Mouse (Mus musculus): ENCODE measurements around the gene Ap5b1. TPM values are rescaled to one million over a fixed set of nuclear protein-coding genes. Genes with fewer than 3 reads are reported as not detected.
A peak's percentile ranks its signal among the peaks of the same experiment; 100 is the strongest.

Ap5b1 gene
- 2.0 and 2.3 TPM in 2 replicates for polyA plus RNA-seq (2015; fragmentation: Nextera tagmentation; extraction: Ambion mirVana)

GRCm38 (mm10) chr19:5567534-5568469 is at the start of gene Ap5b1:
Gene Ap5b1, plus strand, starts transcription at chr19:5568025.
- WGBS: under 1% methylated on average over 96 of the region's 102 CpGs
- H3K9me3 ChIP-seq: no peaks in the 10 kb centered on the region
- peaks cover 14% of the 10 kb centered on the region for H3K36me3 ChIP-seq
- peak within 1 kb of the TSS; percentile 84 for H3K4me2 ChIP-seq (replicated peaks)
- peak within 1 kb of the TSS; percentile 81 for H3K9ac ChIP-seq (replicated peaks)
- ATAC-seq: peak; percentile 86
- H3K27me3 ChIP-seq: peaks cover 45% of the 10 kb centered on the region
- H3K4me1 ChIP-seq (replicated peaks): peaks cover 21% of the 10 kb centered on the region
- H3K4me3 ChIP-seq (replicated peaks): peak within 1 kb of the TSS; percentile 73
- peak within 1 kb of the TSS; percentile 87 for H3K27ac ChIP-seq

GRCm38 (mm10) chr19:5518721-5519120 is 49.1 kb upstream of the Ap5b1 start:
- H3K27me3 ChIP-seq: no peaks in the 10 kb centered on the region
- ATAC-seq: no peak
- 87% methylated on average over 3 of the region's 3 CpGs for WGBS
- H3K9ac ChIP-seq (replicated peaks): no peak overlapping the region
- H3K4me2 ChIP-seq (replicated peaks): no peak overlapping the region
- H3K4me3 ChIP-seq (replicated peaks): no peak overlapping the region
- no peaks in the 10 kb centered on the region for H3K4me1 ChIP-seq (replicated peaks)
- H3K27ac ChIP-seq: no peak overlapping the region
- no peaks in the 10 kb centered on the region for H3K36me3 ChIP-seq
- no peaks in the 10 kb centered on the region for H3K9me3 ChIP-seq

GRCm38 (mm10) chr19:5525204-5525603 is 42.6 kb upstream of the Ap5b1 start:
- no peak for ATAC-seq
- H3K4me2 ChIP-seq (replicated peaks): no peak overlapping the region
- no peaks in the 10 kb centered on the region for H3K27me3 ChIP-seq
- H3K4me3 ChIP-seq (replicated peaks): no peak overlapping the region
- WGBS: 68% methylated on average over 5 of the region's 5 CpGs
- H3K4me1 ChIP-seq (replicated peaks): peaks cover 13% of the 10 kb centered on the region
- H3K9ac ChIP-seq (replicated peaks): no peak overlapping the region
- no peaks in the 10 kb centered on the region for H3K9me3 ChIP-seq
- H3K36me3 ChIP-seq: no peaks in the 10 kb centered on the region
- H3K27ac ChIP-seq: no peak overlapping the region

GRCm38 (mm10) chr19:5529325-5530137 is 38.3 kb upstream of the Ap5b1 start:
- 11% methylated on average over 20 of the region's 20 CpGs for WGBS
- peaks cover 12% of the 10 kb centered on the region; the same call in 1 of the 2 replicates for H3K27me3 ChIP-seq
- ATAC-seq: peak; percentile 95
- no peaks in the 10 kb centered on the region for H3K9me3 ChIP-seq
- H3K9ac ChIP-seq (replicated peaks): no peak overlapping the region
- no peaks in the 10 kb centered on the region for H3K36me3 ChIP-seq
- H3K4me1 ChIP-seq (replicated peaks): peaks cover 19% of the 10 kb centered on the region
- peak overlapping the region; percentile 36; the same call in 1 of the 2 replicates for H3K27ac ChIP-seq
- H3K4me2 ChIP-seq (replicated peaks): peak overlapping the region; percentile 37
- 0 out of 2 replicates have a peak overlapping the region, but pooled peaks have one; percentile 3 for H3K4me3 ChIP-seq (replicated peaks)

- Histone ChIP-seq H3K9ac (replicated peaks) (no peak overlapping the region), H3K4me1 (replicated peaks) (peaks cover 19% of the 10 kb centered on the region), H3K4me2 (replicated peaks) (no peak overlapping the region; the same call in 1 of the 2 replicates), H3K27me3 (peaks cover 12% of the 10 kb centered on the region; the same call in 1 of the 2 replicates), H3K36me3 (no peaks in the 10 kb centered on the region), H3K27ac (peak overlapping the region; percentile 19; the same call in 1 of the 2 replicates), H3K4me3 (replicated peaks) (no peak overlapping the region), H3K9me3 (no peaks in the 10 kb centered on the region)
- WGBS: 17% methylated on average over 7 of the region's 7 CpGs
- ATAC-seq: no peak
These were observed 37.7 kb upstream of the Ap5b1 start for GRCm38 (mm10) chr19:5530138-5530524.

GRCm38 (mm10) chr19:5532520-5532919 is 35.3 kb upstream of the Ap5b1 start:
- Histone ChIP-seq H3K4me3 (replicated peaks) (no peak overlapping the region), H3K9ac (replicated peaks) (no peak overlapping the region), H3K4me2 (replicated peaks) (no peak overlapping the region), H3K9me3 (no peaks in the 10 kb centered on the region), H3K27me3 (peaks cover 12% of the 10 kb centered on the region; the same call in 1 of the 2 replicates), H3K36me3 (no peaks in the 10 kb centered on the region), H3K4me1 (replicated peaks) (peaks cover 19% of the 10 kb centered on the region), H3K27ac (no peak overlapping the region)
- WGBS: 80% methylated on average over 8 of the region's 8 CpGs
- ATAC-seq: no peak

GRCm38 (mm10) chr19:5538786-5539185 is 29.0 kb upstream of the Ap5b1 start:
- no peaks in the 10 kb centered on the region for H3K27me3 ChIP-seq
- WGBS: 66% methylated on average over 8 of the region's 8 CpGs
- H3K27ac ChIP-seq: no peak overlapping the region
- no peaks in the 10 kb centered on the region for H3K4me1 ChIP-seq (replicated peaks)
- no peaks in the 10 kb centered on the region for H3K9me3 ChIP-seq
- H3K36me3 ChIP-seq: no peaks in the 10 kb centered on the region
- ATAC-seq: no peak
- H3K9ac ChIP-seq (replicated peaks): no peak overlapping the region
- H3K4me2 ChIP-seq (replicated peaks): no peak overlapping the region
- no peak overlapping the region for H3K4me3 ChIP-seq (replicated peaks)

- Histone ChIP-seq H3K9ac (replicated peaks) (no peak overlapping the region), H3K4me3 (replicated peaks) (no peak overlapping the region), H3K4me2 (replicated peaks) (no peak overlapping the region), H3K27me3 (no peaks in the 10 kb centered on the region), H3K9me3 (no peaks in the 10 kb centered on the region), H3K27ac (no peak overlapping the region), H3K4me1 (replicated peaks) (no peaks in the 10 kb centered on the region), H3K36me3 (no peaks in the 10 kb centered on the region)
- WGBS: 92% methylated on average over 9 of the region's 9 CpGs
- no peak for ATAC-seq
These were observed 24.5 kb upstream of the Ap5b1 start for GRCm38 (mm10) chr19:5543362-5543761.

- H3K27me3 ChIP-seq: no peaks in the 10 kb centered on the region
- WGBS: 61% methylated on average over 11 of the region's 11 CpGs
- no peaks in the 10 kb centered on the region for H3K36me3 ChIP-seq
- no peak overlapping the region for H3K27ac ChIP-seq
- no peak overlapping the region for H3K9ac ChIP-seq (replicated peaks)
- no peak overlapping the region for H3K4me3 ChIP-seq (replicated peaks)
- no peaks in the 10 kb centered on the region for H3K9me3 ChIP-seq
- H3K4me1 ChIP-seq (replicated peaks): no peaks in the 10 kb centered on the region
- no peak overlapping the region for H3K4me2 ChIP-seq (replicated peaks)
- no peak for ATAC-seq
These were observed 23.8 kb upstream of the Ap5b1 start for GRCm38 (mm10) chr19:5544031-5544430.

GRCm38 (mm10) chr19:5547471-5548056 is 20.3 kb upstream of the Ap5b1 start:
- WGBS: 82% methylated on average over 4 of the region's 4 CpGs
- ATAC-seq: no peak
- no peaks in the 10 kb centered on the region for H3K4me1 ChIP-seq (replicated peaks)

GRCm38 (mm10) chr19:5553802-5554201 is 14.0 kb upstream of the Ap5b1 start:
- Histone ChIP-seq H3K9me3 (no peaks in the 10 kb centered on the region), H3K4me1 (replicated peaks) (no peaks in the 10 kb centered on the region), H3K36me3 (no peaks in the 10 kb centered on the region), H3K27me3 (peaks cover 36% of the 10 kb centered on the region), H3K4me3 (replicated peaks) (no peak overlapping the region), H3K27ac (no peak overlapping the region), H3K9ac (replicated peaks) (no peak overlapping the region), H3K4me2 (replicated peaks) (no peak overlapping the region)
- no peak for ATAC-seq
- WGBS: 71% methylated on average over 8 of the region's 8 CpGs

More at GRCm38 (mm10) chr19:5547471-5548056, 20.3 kb upstream of the Ap5b1 start:
- no peak overlapping the region for H3K27ac ChIP-seq
- no peaks in the 10 kb centered on the region for H3K27me3 ChIP-seq
- no peaks in the 10 kb centered on the region for H3K36me3 ChIP-seq
- no peaks in the 10 kb centered on the region for H3K9me3 ChIP-seq
- no peak overlapping the region for H3K4me2 ChIP-seq (replicated peaks)
- H3K9ac ChIP-seq (replicated peaks): no peak overlapping the region
- H3K4me3 ChIP-seq (replicated peaks): no peak overlapping the region
